Mouse (Mus musculus) heart, embryonic 15.5 days (tissue): ENCODE results near the gene Rabl3. TPM values are rescaled to one million over a fixed set of nuclear protein-coding genes. Genes with fewer than 3 reads are reported as not detected.

ENCODE experiments used
- ATAC-seq: fragments of 200-750 bp; cut with Nextera tagmentation; replicated peaks from 2 replicates; pipeline ENCODE4 v1.8.0; 2017; ENCODE audit warnings: low read depth, moderate TSS enrichment; ENCODE audit not compliant: insufficient number of reproducible peaks, insufficient read depth, low FRiP score
- H3K27ac ChIP-seq: fragments of 300-500 bp; sonication (generic); 2 replicates; pipeline ENCODE4 v1.5.1; 2015; ENCODE audit warnings: mild to moderate bottlenecking, inconsistent platforms
- H3K27me3 ChIP-seq: fragments of 300-500 bp; sonication (generic); 2 replicates; pipeline ENCODE4 v1.6.1; 2015; ENCODE audit warnings: inconsistent platforms
- H3K36me3 ChIP-seq: fragments of 300-500 bp; sonication (generic); 2 replicates; pipeline ENCODE4 v1.6.1; 2015; ENCODE audit warnings: mild to moderate bottlenecking, inconsistent platforms
- H3K4me1 ChIP-seq: fragments of 300-500 bp; sonication (generic); replicated peaks from 2 replicates; pipeline ENCODE4 v1.6.1; 2015; ENCODE audit warnings: inconsistent platforms
- H3K4me2 ChIP-seq: fragments of 300-500 bp; sonication (generic); 2 replicates; pipeline ENCODE4 v1.6.1; 2015; ENCODE audit warnings: inconsistent platforms, mild to moderate bottlenecking, moderate library complexity
- H3K4me3 ChIP-seq: fragments of 300-500 bp; sonication (generic); 2 replicates; pipeline ENCODE4 v1.5.1; 2015; ENCODE audit warnings: mild to moderate bottlenecking, inconsistent platforms
- H3K9ac ChIP-seq: fragments of 300-500 bp; sonication (generic); 2 replicates; pipeline ENCODE4 v1.6.1; 2015; ENCODE audit warnings: mild to moderate bottlenecking, inconsistent platforms
- H3K9me3 ChIP-seq: fragments of 300-500 bp; sonication (generic); replicated peaks from 2 replicates; pipeline ENCODE4 v1.6.1; 2016; ENCODE audit warnings: inconsistent platforms
- WGBS: fragments of 180-500 bp; shearing (Covaris S2); methylation state at CpG from one replicate; pipeline ENCODE4 v1.1.7; 2015; ENCODE audit warnings: mixed read lengths; 5-methylcytosine and 5-hydroxymethylcytosine counted together
- polyA plus RNA-seq: library from polyadenylated mRNA; unstranded; fragments of >200 nt; fragmentation: Nextera tagmentation; extraction: Ambion mirVana; gene quantifications from 2 replicates; pipeline ENCODE4 v1.2.1, GENCODE M21; 2015

Rabl3 gene
- polyA plus RNA-seq, 1 experiment from 2014 or later, result 19.1 TPM

DNA sequence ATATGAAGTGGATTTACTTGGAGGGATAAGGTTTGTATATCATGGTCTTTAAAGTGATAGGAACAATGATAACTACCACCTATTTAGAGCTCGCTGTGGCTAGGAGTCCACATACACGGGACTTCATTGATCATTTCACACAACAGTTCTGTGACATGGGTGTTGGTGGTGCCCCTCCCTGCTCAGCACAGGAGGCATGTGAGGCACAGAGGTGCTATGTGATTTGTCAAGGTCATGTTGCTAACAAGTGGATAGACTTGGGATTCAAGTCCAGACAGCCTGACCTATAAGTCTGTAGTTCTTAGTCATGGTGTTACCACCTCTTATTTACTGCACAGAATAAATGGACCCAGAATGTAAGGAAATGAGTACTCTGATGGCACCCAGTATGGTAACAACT is 11.3 kb downstream of the Rabl3 start:
- H3K9ac ChIP-seq, result no peak overlapping the region
- H3K4me3 ChIP-seq, result no peak overlapping the region
- WGBS, result 39% methylated on average over 2 of the region's 2 CpGs
- no peaks in the 10 kb centered on the region for H3K27me3 ChIP-seq
- no peaks in the 10 kb centered on the region for H3K9me3 ChIP-seq
- no peaks in the 10 kb centered on the region for H3K36me3 ChIP-seq
- H3K4me2 ChIP-seq, result no peak overlapping the region
- H3K4me1 ChIP-seq, result peaks cover 19% of the 10 kb centered on the region
- ATAC-seq, result no peak
- H3K27ac ChIP-seq, result peak overlapping the region; percentile 86

DNA sequence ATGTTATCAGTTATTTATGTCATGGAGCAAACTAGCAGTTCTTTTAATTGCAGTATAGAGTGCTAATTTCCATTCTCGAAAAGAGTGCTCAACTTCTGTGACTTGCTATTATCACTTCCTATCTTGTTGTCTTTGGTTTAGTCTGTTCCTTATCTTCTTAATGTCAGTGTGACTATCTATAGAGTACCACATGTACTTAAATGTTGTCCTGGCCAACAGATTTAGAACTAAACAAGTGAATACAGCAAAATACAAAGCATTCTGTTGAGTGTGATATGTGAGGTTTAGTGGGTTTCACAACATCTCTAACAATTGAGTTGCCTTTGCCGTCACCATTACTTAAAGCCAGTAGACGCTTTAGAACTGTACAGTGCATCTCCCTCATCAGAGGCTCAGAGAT is 13.1 kb downstream of the Rabl3 start:
- Histone ChIP-seq H3K9me3 (no peaks in the 10 kb centered on the region), H3K36me3 (peaks cover 6% of the 10 kb centered on the region), H3K4me1 (peaks cover 19% of the 10 kb centered on the region), H3K4me3 (no peak overlapping the region), H3K9ac (no peak overlapping the region), H3K27ac (no peak overlapping the region), H3K27me3 (no peaks in the 10 kb centered on the region), H3K4me2 (no peak overlapping the region)
- WGBS, result 79% methylated on average over 3 of the region's 3 CpGs
- ATAC-seq, result no peak

DNA sequence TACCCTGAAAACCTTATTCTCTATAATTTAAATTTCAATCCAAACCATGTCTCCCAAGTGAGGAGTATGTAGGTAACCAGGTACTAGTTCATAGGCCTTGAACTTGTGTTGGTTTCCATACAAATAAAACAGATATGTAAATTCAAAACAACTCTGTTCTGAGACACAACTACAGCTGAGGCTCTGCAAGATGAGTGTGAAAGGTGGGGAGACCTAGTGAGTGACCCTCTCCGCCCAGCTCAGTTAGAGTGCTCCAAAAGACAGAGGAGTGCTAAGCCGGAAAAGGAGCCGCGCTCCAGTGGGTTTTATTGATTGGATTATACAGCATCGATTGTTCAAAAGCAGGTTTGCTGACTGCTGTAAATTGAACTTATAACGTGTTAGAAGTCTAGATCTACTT is 22.7 kb downstream of the Rabl3 start:
- H3K4me2 ChIP-seq, result no peak overlapping the region
- H3K9ac ChIP-seq, result no peak overlapping the region
- H3K36me3 ChIP-seq, result peaks cover 20% of the 10 kb centered on the region
- 0 out of 2 replicates have a peak, but pooled peaks cover 2% of the 10 kb centered on the region for H3K4me1 ChIP-seq
- no peaks in the 10 kb centered on the region for H3K9me3 ChIP-seq
- no peak for ATAC-seq
- 90% methylated on average over 6 of the region's 6 CpGs for WGBS
- H3K27me3 ChIP-seq, result no peaks in the 10 kb centered on the region
- no peak overlapping the region for H3K27ac ChIP-seq
- H3K4me3 ChIP-seq, result no peak overlapping the region

DNA sequence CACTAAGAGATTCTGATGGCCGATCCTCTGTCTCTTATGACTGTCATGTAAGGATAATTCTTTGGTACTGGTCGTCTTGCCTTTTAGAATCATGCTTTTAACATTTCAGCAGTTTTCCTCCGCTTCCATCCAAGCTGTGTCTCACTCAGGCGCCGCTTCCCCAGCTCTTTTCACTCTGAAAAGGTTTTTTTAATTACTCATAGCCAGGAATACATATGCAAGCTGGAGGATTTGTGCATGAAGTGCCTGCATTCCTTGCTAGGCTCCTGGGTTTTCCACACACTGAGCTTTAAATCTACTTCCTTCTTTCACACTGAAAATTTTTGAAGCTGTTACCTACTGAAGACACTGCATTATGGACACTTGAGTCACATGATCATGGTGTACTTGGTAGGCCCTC is 23.3 kb downstream of the Rabl3 start:
- no peak overlapping the region for H3K9ac ChIP-seq
- peaks cover 15% of the 10 kb centered on the region for H3K36me3 ChIP-seq
- H3K4me3 ChIP-seq, result no peak overlapping the region
- no peaks in the 10 kb centered on the region for H3K9me3 ChIP-seq
- no peak overlapping the region for H3K27ac ChIP-seq
- ATAC-seq, result no peak
- 0 out of 2 replicates have a peak, but pooled peaks cover 2% of the 10 kb centered on the region for H3K4me1 ChIP-seq
- WGBS, result 84% methylated on average over 5 of the region's 5 CpGs
- H3K4me2 ChIP-seq, result no peak overlapping the region
- no peaks in the 10 kb centered on the region for H3K27me3 ChIP-seq

DNA sequence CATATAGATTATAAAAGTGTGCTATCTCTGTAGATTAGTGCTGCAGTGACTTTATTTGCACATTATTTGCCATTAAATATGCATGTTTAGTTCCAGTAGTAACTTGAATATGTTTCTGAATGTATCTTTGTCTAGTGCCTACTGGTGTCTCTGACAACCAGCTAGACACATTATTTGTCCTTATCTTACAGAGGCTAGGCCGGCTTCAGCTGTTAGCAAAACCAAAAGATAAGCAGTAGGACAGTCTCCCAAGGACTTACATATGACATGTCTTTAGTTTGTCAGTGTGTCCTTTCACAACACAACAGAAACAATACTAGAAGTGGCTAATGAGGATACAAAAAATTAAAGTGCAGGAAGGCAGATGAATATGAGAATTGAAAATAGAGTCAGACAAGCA is 25.4 kb downstream of the Rabl3 start:
- Histone ChIP-seq H3K27me3 (no peaks in the 10 kb centered on the region), H3K9ac (no peak overlapping the region), H3K4me2 (no peak overlapping the region), H3K4me3 (no peak overlapping the region), H3K9me3 (no peaks in the 10 kb centered on the region), H3K36me3 (0 out of 2 replicates have a peak, but pooled peaks cover 4% of the 10 kb centered on the region), H3K4me1 (0 out of 2 replicates have a peak, but pooled peaks cover 2% of the 10 kb centered on the region), H3K27ac (0 out of 2 replicates have a peak overlapping the region, but pooled peaks have one; percentile 30)
- ATAC-seq, result no peak
- WGBS, result 32% methylated on average over 1 of the region's 1 CpGs

DNA sequence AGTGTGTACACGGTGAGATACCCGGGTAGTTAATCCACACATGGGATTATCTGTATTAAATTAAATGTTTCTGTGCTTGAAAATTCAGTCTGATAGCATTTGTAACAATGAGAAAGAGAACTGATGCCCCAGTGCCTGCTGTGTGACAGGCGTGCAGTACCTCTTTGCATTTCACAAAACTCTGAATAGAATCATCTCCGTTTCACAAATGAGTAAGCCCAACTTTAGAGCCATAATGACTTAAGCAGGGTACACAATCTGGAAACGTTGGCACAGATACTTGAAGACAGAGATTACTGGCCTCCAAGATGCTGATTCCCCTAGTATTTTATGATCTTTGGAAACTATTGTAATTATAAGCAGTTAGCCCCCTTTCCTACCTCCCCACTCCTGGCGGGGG is 26.4 kb downstream of the Rabl3 start:
- H3K27me3 ChIP-seq, result no peaks in the 10 kb centered on the region
- no peak overlapping the region for H3K9ac ChIP-seq
- no peaks in the 10 kb centered on the region for H3K9me3 ChIP-seq
- H3K36me3 ChIP-seq, result 0 out of 2 replicates have a peak, but pooled peaks cover 4% of the 10 kb centered on the region
- H3K4me3 ChIP-seq, result no peak overlapping the region
- no peak overlapping the region for H3K27ac ChIP-seq
- WGBS, result 80% methylated on average over 6 of the region's 6 CpGs
- 0 out of 2 replicates have a peak, but pooled peaks cover 2% of the 10 kb centered on the region for H3K4me1 ChIP-seq
- no peak overlapping the region for H3K4me2 ChIP-seq
- ATAC-seq, result no peak

DNA sequence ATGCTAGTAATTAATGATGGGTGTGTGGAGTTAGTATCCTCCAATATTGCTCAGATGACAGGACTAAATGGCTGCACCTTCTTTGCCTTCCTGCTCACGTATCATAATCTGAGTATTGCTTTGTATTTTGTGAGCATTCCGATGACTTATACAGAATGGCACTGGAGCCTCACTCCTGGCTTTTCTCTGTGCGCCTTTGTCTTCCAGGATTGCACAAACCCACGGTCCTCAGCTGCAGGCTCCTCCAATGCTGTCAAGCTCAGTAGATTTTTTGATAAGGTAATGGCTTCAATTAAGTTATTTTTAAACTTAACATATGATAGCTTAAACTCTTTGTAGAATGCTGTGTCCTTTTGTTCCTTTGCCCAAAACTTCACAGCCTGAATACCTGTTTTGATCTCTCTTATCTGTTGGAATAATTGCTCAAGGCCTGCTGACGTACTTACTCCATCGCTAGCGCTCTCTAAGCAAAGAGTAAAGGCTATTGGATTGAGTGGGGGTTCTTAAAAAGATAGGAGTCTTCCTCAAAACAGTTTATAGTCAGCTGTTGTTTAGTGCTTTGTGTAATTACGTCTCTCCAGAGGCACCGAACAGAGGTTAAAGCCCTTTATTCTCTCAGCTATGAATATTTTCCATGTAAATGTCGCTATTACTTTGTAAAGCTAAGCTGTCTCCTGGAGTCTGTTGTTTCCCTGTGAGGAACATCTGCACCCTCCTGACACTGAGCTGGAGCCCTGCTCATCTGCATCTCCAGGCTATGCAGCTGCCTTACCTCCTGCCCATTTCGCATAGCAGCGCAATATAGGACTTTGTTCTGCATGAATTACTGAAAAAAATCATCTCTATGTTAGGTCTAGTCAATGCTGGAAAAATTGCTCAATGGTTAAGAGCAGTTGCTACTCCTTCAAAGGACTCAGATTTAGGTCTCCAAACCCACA is 27.7 kb downstream of the Rabl3 start:
- no peaks in the 10 kb centered on the region for H3K27me3 ChIP-seq
- no peak overlapping the region for H3K27ac ChIP-seq
- H3K36me3 ChIP-seq, result peaks cover 9% of the 10 kb centered on the region; the same call in 1 of the 2 replicates
- H3K4me1 ChIP-seq, result 0 out of 2 replicates have a peak, but pooled peaks cover 2% of the 10 kb centered on the region
- no peak overlapping the region for H3K9ac ChIP-seq
- WGBS, result 80% methylated on average over 12 of the region's 12 CpGs
- no peak overlapping the region for H3K4me3 ChIP-seq
- no peaks in the 10 kb centered on the region for H3K9me3 ChIP-seq
- H3K4me2 ChIP-seq, result no peak overlapping the region
- ATAC-seq, result no peak

DNA sequence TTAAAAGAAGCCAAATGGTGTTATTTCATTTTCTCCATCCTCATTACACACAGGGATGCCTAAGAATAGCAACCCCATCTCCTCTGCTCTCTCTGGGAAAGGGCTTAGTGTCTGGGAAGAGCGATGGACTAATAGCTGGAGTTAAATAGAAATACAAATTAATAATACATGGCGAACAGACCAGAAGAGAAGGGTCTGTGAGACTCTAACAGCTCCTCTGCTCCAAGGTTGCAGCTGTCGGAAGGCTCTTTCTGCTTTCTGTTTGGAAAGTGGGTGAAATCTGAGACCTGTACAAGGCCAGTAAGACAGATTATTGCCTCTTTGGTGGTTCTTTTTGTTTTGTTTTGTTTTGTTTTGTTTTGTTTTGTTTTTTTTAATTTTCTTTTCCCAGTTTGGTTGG is 31.9 kb downstream of the Rabl3 start:
- WGBS, result 78% methylated on average over 3 of the region's 3 CpGs
- no peak overlapping the region for H3K4me3 ChIP-seq
- no peaks in the 10 kb centered on the region for H3K27me3 ChIP-seq
- H3K4me1 ChIP-seq, result no peaks in the 10 kb centered on the region
- H3K9ac ChIP-seq, result no peak overlapping the region
- no peak overlapping the region for H3K27ac ChIP-seq
- H3K9me3 ChIP-seq, result no peaks in the 10 kb centered on the region
- no peak for ATAC-seq
- H3K36me3 ChIP-seq, result peaks cover 12% of the 10 kb centered on the region; the same call in 1 of the 2 replicates
- H3K4me2 ChIP-seq, result no peak overlapping the region

DNA sequence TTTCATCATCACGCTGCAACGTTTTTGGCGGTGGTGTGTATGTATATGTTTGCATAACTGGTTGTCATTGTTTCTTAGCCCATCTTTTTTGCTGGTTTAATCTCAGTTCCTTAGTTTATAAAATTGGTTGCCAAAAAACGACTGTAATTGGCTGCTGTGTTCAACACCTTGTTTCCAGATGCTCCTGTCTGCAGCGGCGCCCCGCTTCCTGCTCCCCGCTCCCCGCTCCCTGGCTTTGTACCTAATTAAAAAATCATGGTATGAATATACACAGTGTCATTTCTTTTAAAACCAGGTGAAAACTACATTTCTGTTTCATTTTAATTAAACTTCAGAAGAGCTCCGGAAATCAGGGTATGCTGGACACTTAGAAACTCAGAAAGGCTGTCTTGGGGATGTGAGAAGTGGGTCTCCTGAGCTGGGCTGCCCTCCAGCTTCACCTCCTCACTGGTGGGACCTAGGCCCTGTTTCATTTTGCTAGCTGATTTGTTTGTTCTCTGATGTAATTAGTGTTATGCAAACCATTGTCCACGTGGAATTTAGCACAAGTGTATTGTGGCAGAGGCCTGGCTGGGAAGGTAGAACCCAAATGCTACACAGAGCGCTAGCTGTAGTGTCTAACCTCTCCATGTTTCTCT is 32.6 kb downstream of the Rabl3 start:
- no peak overlapping the region for H3K27ac ChIP-seq
- no peak overlapping the region for H3K4me2 ChIP-seq
- no peaks in the 10 kb centered on the region for H3K27me3 ChIP-seq
- H3K4me1 ChIP-seq, result no peaks in the 10 kb centered on the region
- 92% methylated on average over 12 of the region's 12 CpGs for WGBS
- no peak overlapping the region for H3K9ac ChIP-seq
- no peak for ATAC-seq
- no peak overlapping the region for H3K4me3 ChIP-seq
- H3K36me3 ChIP-seq, result peaks cover 12% of the 10 kb centered on the region; the same call in 1 of the 2 replicates
- no peaks in the 10 kb centered on the region for H3K9me3 ChIP-seq

DNA sequence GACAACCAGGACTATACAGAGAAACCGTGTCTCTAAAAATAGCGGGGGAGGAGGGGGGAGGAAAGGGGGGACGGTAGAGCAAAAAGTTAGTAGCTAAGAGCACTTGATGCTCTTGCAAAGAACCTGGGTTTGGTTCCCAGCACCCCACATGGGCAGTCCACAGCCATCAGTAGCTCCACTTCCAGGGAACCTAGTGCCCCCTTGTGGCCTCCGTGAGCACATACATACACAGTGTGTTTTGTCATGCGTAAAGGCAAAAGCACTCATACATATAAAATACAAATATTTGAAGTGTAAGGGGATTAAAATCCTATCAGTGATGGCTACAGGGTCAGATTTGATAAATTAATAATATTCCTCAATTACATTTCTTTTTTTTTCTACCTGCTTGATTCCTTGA is 33.4 kb downstream of the Rabl3 start:
- Histone ChIP-seq H3K4me3 (no peak overlapping the region), H3K9ac (no peak overlapping the region), H3K27me3 (no peaks in the 10 kb centered on the region), H3K9me3 (no peaks in the 10 kb centered on the region), H3K4me1 (no peaks in the 10 kb centered on the region), H3K4me2 (no peak overlapping the region), H3K36me3 (peaks cover 12% of the 10 kb centered on the region; the same call in 1 of the 2 replicates), H3K27ac (no peak overlapping the region)
- no peak for ATAC-seq
- WGBS, result 90% methylated on average over 5 of the region's 5 CpGs

DNA sequence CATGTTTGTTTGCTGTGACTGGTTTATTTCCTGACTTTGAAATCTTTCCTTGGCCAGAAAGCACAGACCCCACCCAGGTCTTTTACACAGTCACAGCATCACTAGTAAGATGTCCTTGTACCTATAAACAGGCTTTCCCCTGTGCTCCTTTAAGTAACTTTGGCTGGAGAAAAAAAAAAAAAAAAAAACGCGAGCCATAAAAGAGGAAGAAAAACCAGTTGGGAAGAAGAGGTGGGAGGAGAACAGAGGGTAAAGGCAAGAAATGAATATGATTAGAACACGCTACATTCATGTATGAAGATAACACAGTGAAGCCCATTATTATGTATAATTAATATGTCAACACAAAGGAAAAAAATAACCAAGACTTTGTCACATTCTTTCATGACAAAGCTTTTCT is 35.6 kb downstream of the Rabl3 start:
- peaks cover 12% of the 10 kb centered on the region; the same call in 1 of the 2 replicates for H3K36me3 ChIP-seq
- no peak overlapping the region for H3K27ac ChIP-seq
- WGBS, result 84% methylated on average over 3 of the region's 3 CpGs
- no peak for ATAC-seq
- H3K9ac ChIP-seq, result no peak overlapping the region
- no peaks in the 10 kb centered on the region for H3K27me3 ChIP-seq
- H3K9me3 ChIP-seq, result no peaks in the 10 kb centered on the region
- no peak overlapping the region for H3K4me2 ChIP-seq
- no peaks in the 10 kb centered on the region for H3K4me1 ChIP-seq
- no peak overlapping the region for H3K4me3 ChIP-seq
